Mouse (Mus musculus): ENCODE data around the gene Hist1h2bh.
"Not testable (repeated sequence)": the region's sequence is repeated elsewhere in the genome, so short reads cannot be mapped to it uniquely, and the experiment has no call there.

Gene Hist1h2bh

DNA sequence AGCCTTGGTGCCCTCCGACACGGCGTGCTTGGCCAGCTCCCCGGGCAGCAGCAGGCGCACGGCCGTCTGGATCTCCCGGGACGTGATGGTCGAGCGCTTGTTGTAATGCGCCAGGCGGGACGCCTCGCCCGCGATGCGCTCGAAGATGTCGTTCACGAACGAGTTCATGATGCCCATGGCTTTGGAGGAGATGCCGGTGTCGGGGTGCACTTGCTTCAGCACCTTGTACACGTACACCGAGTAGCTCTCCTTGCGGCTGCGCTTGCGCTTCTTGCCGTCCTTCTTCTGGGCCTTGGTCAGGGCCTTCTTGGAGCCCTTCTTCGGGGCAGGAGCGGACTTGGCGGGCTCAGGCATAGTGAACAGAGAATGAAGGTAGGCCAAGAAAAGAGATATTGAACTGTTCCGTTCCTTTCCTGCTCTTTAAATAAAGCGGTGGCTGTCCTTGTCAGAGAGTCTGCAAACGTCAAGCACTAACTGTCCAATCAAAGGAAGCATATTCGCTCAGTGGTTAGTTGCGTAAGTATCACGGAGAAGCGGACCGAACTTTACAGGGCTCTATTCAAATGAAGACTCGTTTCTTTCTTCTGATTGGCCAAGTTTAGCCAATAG, at the start of gene Hist1h2bh:
Gene Hist1h2bh, minus strand, starts transcription at position 394 of the 609 bp plus-strand sequence.
- peak; percentile 91 for DNase-seq (ENCODE audit: extremely low spot score)

DNA sequence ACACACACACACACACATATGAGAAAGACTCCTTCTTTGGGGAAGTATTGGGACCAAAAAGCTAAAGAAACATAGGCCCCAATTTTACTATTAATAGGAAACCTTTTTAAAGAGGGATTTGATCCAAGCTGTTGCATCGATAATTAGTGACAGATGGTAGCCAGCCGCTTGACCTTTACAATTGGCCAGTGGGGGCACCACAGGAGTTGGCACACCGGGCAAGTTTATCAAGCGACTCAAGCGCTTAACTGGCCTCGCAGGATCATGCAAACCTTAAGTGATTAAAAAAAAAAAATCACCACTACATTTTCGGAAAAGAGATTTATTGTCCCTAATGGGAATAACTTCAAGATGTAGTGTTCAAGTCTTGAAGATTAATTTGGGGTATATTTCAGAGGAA, 49.4 kb upstream of the Hist1h2bh start:
- no peak for DNase-seq (ENCODE audit: extremely low spot score)

DNA sequence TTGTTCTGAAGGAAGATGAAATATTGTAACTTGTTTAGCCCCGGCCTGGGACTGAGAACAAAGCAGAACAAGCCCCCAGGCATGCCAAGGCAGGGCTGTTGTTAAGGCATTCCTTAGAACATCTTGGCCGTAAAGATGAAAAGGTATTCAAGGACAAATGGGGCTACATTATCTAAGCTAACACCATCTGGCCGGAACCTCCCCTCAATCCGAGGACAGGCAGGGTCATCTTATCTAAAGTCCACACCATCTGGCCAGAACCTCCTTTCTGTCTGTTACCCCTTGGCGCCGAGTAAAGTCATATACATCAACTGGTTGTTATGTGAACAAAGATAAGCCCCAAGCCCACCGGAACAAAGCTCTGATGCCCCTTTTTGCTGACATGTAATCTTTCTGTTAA, 48.7 kb upstream of the Hist1h2bh start:
- not testable (repeated sequence) for DNase-seq (ENCODE audit: extremely low spot score)

DNA sequence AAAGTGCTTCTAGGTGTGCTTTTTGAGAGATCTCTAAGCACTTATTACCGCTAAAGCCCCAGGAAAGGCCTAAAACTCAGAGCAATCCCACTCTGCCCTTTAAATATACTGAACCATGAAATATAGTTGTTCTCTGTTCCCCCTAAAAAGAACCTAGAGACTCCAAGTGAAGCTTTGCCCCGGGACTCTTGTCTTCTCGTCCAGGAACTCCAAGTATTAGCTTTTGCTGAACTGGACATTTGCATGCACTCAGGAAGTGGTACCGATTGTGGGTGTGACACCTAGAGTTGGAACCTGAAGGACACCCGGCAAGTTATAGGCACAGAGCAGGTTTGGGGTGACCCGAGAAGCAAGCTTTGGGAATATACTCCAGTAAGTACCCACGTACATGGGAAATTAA, 48.0 kb upstream of the Hist1h2bh start:
- no peak for DNase-seq (ENCODE audit: extremely low spot score)

DNA sequence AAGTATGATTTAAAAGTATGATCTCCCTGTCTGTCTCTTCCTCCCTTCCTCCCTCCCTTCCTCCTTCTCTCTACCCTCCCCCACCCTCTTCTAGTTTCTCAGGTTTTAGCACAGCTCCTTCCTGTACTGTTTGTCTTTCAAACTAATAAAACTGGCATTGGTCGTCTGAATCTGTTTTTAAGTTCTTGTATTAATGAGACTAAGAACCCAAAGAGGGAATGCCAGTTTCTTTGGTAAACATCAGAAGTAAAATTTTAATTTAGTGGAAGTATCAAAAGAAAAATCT, 43.7 kb upstream of the Hist1h2bh start:
- no peak for DNase-seq (ENCODE audit: extremely low spot score)

DNA sequence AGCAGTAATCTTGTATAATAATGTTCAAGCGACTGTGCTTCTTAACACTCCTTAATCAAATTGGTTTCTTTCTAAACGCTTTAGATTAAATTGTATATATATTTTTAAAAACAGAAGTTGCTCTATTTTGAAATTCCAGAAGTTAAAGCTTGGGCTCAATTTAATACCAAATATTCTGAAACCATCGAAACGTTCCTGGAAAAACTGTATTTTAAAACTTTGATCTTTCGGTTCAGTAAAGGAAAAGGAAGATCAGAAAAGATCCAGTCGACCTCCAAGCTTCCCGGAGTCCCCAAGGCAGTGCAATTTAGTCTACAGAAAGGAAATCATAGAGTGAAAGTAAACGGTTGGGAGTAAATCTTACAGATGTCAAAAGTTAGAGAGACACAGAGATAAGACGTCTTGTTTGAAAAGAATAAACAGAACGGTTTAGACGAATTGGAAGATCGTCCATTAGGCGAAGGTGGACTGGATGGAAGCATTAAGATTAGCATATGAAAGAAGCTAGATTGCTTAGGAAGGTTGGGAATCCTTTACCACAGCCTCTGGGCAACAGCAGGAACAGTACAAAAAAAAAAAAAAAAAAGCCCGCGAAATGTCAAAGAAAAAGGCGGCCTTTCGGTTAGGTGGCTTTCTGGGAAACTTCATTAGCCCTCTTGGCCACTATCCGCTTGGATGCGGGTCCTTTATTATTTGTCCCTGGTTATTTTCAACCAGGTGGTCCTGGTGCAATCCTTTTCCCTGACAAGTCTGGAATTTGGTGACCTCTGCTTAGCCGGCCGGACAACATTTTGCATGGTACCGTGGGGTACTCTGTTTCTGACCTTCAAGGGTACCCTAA, 43.1 kb upstream of the Hist1h2bh start:
- peak; percentile 63 for DNase-seq (ENCODE audit: extremely low spot score)

DNA sequence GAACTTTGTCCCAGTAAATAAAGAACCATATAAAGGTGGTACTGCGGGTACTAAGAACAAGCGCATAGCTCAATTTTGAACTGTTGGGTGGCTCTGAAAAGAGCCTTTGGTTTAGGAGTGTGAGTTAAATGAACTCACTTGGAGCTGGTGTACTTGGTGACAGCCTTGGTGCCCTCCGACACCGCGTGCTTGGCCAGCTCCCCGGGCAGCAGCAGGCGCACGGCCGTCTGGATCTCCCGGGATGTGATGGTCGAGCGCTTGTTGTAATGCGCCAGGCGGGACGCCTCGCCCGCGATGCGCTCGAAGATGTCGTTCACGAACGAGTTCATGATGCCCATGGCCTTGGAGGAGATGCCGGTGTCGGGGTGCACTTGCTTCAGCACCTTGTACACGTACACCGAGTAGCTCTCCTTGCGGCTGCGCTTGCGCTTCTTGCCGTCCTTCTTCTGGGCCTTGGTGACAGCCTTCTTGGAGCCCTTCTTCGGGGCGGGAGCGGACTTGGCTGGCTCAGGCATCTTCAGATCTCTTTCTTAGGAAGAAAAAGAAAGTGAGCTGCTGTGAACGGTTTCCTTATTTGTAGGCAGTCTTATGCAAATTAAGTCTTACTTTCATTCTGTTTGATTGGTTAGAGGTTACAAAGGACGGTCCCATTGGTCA, 42.4 kb upstream of the Hist1h2bh start:
- DNase-seq (ENCODE audit: extremely low spot score): peak; percentile 91

DNA sequence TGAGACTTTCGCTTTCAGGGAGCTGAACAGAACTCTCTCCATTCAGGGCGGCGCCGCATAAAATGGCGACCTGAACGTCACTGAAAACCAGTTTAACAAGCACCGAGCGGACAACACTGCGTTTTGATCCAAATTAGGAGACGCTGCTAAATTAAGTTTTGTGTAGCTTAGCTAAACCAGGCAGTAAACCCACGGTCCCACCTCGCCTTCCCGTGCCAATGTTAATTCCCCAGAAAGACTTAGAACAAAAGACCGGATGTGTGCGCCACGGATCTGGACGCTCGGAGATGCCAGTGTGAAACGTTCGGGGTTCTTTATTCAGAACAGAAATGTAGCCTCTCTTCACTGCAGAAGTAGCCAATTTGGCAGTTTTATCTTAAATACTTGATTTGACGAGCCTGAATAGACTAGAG, 41.8 kb upstream of the Hist1h2bh start:
- peak; percentile 83 for DNase-seq (ENCODE audit: extremely low spot score)

DNA sequence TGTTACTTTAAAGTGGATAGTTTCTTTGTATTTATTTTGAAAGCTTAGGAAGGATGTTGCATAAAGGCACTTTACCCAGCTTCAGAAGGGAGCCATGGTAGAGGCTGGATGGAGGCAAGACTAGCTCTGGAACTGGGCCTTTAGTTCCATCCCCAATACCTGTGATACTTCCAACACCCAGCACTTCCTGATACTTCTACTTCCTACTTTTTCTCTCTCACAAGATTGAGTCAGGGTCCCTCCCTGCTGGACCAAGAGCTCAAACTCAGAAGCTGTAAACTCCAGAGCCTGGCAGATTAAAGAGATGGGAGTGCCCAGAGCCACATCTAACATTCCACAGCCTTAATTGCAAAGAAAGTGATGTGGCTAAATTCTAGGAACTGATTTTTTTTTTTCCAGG, 41.1 kb upstream of the Hist1h2bh start:
- peak; percentile 51 for DNase-seq (ENCODE audit: extremely low spot score)

DNA sequence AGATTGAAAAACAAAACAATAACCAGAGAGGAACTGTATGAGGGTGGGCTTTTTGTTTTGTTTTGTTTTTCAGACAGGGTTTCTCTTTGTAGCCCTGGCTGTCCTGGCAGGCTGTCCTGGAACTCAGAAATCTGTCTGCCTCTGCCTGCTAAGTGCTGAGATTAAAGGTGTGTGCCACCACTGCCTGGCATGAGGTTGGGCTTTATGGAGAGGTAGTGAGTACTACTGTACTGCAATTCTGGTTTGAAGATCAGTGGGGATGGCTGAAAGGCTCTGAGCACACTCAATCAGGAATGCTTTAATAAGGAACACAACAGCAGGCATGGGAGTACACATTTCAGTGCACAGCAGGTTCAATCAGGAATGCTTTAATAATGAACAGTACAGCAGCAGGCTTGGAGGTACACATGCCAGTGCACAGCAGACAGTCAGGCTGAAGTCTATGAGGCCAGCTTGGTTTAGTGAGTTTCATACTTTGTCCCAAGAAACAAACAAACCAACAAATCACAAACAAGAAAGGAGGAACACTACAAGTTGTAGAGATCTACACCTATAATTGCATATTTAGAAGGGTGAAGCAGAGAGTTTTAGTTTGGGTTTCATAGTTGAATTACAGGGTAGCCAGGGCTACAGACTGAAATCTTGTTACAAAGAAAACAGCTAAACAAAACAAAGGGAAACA, 40.3 kb upstream of the Hist1h2bh start:
- DNase-seq (ENCODE audit: extremely low spot score): peak; percentile 33

DNA sequence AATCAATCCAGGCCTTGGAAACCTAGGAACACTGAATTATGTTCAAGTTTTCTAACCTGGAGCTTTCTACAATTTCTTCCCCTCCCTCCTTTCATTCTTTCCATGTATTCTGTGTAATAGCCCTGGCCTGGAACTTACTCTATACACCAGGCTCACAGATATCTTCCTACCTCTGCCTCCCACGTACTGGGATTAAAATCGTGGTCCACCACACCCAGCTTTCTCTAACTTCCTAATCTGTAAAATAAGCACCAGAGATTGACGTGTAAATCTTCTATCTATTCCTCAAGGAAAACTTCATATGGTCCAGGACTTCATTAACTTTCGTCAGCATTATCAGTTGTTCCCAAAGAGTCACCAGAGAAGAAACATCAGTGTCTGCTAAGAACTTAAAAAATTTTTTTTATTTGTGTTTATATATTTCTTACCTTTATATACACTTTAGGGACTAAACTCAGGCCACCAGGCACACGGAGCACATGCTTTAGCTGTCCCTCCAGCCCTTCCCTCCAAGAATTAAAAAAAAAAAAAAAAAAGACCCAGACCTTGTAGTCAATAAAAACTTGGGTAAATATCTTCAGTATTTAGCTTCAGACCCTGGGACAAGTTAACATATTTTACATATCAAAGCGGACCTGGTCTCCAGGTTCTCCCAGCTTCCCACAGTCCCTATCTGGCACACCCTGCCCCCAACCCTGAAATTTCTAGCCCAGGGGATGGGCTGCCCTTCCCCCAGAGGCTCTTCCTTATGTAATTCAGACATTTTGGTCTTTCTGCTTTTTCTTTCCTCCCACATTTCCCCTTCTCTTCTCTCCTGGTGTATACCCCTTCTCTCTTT, 39.2 kb upstream of the Hist1h2bh start:
- DNase-seq (ENCODE audit: extremely low spot score): peak; percentile 70

DNA sequence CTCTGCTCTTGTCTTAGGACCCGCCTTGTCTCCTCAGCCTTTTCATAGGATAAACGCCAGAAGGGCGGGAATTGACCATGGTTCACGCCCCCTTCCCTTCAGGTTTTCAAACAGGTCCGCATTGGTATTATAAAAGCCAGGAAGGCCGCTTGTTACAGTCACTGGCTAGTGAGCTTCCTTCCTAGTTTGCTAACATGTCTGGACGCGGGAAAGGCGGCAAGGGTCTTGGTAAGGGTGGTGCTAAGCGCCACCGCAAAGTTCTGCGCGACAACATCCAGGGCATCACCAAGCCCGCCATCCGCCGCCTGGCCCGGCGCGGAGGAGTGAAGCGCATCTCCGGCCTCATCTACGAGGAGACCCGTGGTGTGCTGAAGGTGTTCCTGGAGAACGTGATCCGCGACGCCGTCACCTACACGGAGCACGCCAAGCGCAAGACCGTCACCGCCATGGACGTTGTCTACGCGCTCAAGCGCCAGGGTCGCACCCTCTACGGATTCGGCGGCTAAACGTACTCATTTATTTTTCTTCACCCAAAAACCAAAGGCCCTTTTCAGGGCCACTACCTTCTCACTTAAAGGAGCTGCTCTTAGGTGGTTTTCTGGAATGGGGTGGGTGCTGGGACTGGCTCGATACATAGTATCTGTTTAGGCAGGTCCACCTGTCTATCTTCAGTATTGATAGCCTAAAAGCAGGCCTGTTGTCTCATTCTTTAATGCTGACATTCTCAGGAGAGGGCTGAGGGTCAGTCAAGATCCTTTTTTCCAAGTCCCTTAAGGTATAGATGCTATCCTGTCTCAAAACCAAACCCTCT, 38.4 kb upstream of the Hist1h2bh start, which contains the start of gene Hist1h4d:
Gene Hist1h4d, plus strand, starts transcription at position 191 of the 811 bp plus-strand sequence.
- DNase-seq (ENCODE audit: extremely low spot score): peak; percentile 100

DNA sequence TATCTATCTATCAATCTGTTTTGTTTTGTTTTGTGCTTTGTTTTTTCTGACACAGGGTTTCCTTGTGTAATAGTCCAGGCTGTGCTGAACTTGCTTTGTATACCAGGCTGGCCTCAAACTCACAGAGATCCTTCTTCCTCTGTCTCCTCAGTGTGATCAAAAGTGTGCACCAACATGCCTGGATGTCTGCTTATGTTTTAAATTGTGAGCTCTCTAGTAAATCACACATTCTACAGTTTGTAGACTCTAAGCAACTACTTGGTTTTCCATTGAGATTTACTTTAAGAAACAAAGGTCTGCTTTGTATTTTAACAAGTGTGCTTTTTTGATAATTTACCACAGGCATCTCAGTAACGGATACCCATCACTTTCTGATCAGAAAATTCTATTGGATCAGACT, 34.6 kb upstream of the Hist1h2bh start:
- DNase-seq (ENCODE audit: extremely low spot score): no peak

DNA sequence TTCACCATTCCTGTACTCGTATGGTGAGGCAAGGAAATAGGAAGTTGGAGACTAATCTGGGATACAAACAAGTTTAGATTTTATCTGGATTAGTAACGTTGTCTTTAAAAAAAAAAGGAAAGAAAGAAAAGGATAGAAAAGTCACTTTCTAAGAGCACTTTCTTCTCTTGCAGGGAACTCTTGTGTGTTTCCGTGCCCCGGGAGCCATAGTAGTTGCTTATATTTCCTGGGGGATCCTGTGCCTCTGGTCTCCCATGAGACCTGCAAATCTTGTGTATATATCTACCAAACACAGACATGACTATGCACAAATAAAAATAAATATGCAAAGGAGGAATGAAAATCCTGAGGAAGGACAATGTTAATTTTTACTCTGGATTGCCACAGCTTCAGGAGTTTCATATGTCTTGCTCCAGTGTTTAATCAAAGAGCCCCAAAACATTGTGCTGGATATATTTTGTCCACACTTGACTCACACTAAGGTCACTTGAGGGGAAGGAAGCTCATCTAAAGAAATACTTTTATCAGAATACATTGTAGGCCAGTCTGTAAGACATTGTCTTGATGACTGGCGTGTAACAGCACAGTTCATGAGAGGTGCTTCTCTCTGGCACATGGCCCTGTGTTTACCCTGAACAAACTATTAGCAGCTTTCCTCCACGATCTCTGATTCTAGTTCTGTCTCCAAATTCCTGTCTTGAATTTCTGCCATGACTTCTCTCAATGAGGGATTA, 33.9 kb upstream of the Hist1h2bh start:
- peak; percentile 57 for DNase-seq (ENCODE audit: extremely low spot score)

DNA sequence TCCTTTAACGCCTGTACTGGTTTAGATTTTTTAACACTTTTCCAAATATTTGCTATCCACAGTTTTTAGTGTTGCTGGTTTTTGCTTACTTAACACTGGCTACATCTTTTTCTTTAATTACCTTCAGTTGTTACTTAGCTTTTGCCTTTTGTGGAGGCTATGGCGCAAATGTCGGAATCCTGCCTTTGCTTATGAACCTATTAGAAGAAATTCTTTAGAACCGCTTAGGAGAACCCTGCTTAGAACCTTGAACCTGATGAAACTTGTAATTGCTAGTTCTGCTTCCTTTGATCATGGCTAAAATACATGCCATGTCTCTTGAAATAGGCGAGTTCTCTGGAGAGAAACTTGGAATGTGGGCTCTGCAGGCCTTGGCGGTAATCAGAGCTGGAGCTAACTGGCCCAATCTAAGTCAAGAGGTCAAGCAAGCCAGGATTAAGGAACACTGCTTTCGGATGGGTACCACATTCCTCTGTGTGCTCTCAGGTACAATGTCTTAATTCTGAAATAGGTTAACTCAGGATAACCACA, 33.2 kb upstream of the Hist1h2bh start:
- DNase-seq (ENCODE audit: extremely low spot score): peak; percentile 77

DNA sequence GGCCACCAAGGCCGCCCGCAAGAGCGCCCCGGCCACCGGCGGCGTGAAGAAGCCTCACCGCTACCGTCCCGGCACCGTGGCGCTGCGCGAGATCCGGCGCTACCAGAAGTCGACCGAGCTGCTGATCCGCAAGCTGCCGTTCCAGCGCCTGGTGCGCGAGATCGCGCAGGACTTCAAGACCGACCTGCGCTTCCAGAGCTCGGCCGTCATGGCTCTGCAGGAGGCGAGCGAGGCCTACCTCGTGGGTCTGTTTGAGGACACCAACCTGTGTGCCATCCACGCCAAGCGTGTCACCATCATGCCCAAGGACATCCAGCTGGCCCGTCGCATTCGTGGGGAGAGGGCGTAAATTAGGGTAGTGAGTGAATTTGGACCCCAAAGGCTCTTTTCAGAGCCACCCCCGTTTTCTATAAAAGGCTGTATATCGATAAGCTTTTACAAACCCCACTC, 32.7 kb upstream of the Hist1h2bh start:
- peak; percentile 62 for DNase-seq (ENCODE audit: extremely low spot score)

DNA sequence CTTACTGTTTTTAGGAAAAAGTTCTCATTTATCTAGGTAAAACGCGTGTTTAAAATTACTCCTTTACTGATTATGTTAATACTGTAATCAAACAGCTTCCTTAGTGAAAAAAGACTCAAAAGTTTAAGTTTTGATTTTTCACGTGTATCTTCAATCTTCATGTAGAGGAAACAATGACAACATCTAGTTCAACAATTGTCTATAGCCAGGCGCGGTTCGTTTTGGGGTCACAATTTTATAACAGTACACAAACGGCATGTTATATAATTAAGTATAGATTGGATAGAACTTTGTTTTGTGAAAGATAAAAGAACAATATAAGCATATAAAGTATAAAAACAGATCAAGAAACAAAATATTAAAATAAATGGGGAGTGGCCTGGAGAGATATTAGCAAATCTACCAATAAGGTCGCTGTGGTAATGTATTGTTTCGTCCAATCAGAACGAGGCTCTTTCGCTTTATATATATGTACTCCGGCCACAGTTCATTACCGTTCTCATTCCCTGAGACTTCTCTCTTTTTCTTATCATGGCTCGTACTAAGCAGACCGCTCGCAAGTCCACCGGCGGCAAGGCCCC, 32.2 kb upstream of the Hist1h2bh start, which contains the start of gene Hist1h3d:
Gene Hist1h3d, plus strand, starts transcription at position 493 of the 581 bp plus-strand sequence.
- peak; percentile 86 for DNase-seq (ENCODE audit: extremely low spot score)

DNA sequence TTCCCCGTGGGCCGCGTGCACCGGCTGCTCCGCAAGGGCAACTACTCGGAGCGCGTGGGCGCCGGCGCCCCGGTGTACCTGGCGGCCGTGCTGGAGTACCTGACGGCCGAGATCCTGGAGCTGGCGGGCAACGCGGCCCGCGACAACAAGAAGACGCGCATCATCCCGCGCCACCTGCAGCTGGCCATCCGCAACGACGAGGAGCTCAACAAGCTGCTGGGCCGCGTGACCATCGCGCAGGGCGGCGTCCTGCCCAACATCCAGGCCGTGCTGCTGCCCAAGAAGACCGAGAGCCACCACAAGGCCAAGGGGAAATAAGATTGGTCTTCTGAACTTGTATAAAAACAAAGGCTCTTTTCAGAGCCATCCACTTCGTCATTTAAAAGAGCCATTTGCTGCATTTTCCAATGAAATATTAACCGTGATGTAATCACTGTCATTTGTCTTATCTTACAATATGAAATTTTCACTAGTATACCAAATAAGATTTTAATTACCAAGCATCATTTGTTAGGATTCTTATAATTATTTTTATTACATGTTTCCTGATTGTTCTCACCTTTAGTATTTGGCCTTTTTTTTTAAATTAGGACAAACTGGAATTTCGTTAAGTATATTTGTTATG, 31.5 kb upstream of the Hist1h2bh start:
- DNase-seq (ENCODE audit: extremely low spot score): peak; percentile 58

All from embryo, embryonic 9.5 days (tissue).